Mouse (Mus musculus) heart, adult 11 months (tissue): ENCODE results near the gene Isg20l2.

ENCODE experiments used
- DNase-seq: peaks from one replicate; pipeline ENCODE4 v3.0.0; 2022

Isg20l2 gene

GRCm38 (mm10) chr3:87948378-87949265 is 18.5 kb downstream of the Isg20l2 start, which contains the start of gene Crabp2:
Gene Crabp2 (plus strand): TSS chr3:87948666.
- peak; percentile 88 for DNase-seq

DNA sequence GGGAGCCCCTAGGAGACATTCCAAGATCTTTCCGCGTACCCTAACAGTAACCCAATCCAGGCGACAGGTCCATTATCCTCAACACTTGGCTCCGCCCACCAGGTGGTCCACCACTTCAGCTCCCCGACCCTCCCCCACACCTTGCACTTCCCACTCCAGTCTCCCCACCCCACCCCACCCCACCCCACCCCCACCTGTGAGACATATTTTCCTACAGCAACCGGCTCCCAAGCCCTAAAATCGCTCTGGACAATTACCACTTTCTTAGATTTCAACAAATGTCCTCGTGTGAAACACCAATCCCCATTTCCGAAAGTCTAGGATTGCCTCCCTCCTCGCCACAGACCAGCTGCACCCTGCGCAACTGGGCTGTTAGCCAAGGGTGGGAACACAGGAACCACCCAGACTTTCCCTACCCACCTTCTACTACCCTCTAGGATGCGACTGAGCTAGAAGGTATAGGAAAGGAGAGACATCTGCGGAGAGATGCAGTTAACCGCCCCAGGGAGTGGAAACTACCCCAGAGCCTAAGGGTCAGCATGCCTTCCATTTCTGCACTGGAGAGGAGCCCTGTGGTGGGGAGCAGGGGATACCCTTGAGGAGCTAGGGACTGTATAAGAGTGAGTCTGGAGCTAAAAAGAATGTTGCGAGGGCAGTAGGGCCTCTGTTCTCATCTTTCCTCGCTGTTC is 19.3 kb downstream of the Isg20l2 start:
- no peak for DNase-seq

DNA sequence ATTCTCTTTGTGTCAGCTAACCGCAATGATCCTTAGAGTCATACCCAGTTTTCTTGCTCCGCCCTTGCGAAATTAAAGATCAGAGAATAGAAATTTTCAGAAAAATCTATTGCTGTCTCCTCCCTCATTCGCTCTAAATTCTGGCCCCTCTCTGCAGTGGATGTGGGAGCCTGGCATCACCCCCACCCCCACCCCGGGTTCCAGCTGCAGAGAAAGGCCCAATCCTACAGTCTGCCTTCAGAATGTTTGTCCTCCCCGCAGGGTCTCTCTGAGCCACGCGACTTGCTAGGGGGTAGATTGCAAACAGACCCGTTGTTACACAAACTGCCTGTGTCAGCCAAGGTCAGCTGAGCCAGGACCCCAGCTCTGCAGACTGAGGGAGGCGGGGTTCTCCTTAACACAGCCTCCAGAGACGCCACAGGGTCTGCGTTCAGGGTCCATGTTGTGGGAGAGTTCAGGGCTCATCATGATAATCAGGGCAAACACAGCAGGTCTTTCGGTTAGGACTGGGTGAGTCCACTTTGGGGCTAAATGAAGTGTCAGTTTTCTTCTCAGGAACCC is 19.9 kb downstream of the Isg20l2 start:
- no peak for DNase-seq

DNA sequence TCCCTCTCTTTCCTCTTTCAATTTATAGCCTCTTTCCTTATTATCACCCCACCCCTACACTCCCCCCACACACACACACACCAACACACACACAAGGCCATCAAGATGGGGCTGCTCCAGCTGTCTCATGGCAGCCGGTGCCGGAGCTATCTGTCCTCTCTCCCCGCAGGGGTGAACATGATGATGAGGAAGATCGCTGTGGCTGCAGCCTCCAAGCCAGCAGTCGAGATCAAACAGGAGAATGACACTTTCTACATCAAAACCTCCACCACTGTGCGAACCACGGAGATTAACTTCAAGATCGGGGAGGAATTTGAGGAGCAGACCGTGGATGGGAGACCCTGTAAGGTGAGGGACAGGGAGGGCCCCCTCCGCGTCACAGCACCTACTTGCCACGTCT is 21.8 kb downstream of the Isg20l2 start:
- peak; percentile 82 for DNase-seq

- DNase-seq, result peak; percentile 84
Observed at GRCm38 (mm10) chr3:87952440-87952839, 22.3 kb downstream of the Isg20l2 start.

DNA sequence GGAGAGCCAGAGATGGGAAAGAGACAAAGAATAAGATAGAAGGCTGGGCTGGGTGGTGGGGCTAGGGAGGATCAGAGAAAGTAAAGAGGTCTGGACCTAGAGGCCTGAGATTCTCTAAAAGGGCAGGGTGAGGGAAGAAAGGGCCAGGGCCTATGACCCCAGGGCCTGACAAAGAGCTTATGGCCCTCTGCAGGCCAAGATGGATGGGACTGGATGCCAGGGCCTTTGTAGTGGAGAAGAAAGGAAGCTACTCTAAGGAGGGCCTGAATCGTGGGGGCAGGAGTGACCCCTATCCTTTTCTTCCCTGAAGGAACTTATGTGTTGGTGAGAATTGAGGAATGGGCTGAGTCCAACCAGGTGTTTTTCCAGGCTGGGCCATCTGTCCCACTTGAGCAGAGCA is 27.9 kb downstream of the Isg20l2 start:
- DNase-seq, result no peak

DNA sequence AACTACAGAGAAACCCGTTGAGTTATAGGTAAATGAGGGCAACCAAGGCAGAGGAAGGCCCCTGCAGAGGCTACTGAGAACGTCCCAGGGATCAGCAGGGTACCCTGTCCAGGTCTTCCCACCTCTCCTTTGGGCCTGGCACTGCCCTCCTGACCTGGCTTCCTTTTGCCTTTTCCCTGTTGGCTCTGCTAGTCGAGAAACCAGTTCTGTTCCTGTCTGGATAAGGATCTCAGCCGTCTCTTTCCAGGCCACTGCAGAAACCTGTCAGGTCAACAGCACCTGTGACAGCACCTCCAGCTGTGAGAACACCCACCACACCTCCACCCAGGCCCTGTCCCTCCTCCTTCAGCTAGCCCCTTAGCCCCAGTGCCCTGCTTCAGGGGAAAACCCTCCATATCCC is 28.4 kb downstream of the Isg20l2 start:
- DNase-seq, result no peak

GRCm38 (mm10) chr3:87958967-87959366 is 28.9 kb downstream of the Isg20l2 start:
- DNase-seq, result peak; percentile 83

DNA sequence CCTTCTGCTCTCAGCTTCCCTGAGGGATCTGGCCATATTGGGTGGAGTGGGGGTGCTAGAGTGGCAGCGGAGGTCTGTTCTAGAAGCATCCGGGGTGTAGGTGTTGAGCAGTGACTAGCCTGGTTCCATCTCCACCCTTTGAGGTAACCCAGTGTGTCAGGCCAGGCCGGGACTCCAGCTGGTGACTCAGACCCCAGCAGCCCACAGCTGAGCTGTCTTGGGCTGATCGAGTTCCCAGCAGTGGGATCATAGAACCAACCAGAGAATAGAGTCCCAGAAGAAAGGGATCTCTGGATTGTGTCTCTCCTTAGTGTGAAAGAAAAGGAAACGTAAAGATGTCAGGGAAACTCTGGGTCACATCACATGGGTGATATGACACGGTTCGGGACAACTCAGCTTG is 29.3 kb downstream of the Isg20l2 start:
- DNase-seq, result no peak

DNA sequence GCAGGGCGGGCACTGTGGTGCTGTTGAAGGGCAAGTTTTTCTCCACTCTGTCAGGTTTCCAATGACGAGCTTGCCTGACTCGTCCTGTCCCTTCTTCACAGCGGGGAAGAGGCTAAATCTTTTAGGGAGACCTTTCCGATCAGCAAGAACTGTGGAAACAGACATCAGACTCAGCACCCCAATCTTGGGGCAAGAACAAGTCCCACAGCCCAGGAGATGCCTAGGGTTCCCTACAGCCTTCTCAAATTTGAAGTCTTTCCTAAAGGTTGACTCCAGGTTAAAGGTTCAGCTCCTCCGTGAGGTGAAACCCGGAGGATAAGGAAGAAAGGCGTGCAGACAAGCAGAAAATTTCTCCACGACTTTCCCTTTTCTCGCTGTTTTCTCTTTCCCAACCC is 30.1 kb downstream of the Isg20l2 start:
- no peak for DNase-seq

DNA sequence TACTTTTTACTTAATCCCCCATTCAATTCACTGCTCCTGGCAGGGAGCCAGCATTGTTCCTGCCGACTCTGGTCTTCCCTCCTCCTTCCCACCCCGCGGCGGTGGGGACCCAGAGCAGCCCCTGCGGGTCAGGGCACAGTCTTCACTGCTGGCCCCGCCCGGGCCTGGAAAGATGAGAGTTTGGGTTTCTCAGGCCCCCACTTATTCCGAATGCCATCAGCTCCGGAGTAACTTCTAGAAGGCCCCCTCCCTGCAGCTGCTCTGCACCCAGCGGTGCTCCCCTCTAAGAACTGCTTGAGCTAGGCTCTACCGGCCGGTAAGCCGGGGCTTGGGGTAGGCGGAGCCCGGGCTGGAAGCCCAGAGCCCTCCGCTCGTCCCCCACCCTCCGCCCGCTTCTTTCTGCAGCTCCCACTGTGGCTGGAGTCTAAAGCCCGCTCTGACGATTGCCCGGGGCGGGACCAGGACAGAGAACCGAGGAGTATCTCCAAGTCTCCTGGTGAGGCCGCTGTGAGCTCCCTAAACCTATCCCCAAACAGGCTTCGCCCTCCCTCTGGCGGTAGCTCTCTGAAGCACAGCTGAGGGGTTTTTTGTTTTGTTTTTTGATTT is 30.6 kb downstream of the Isg20l2 start:
- peak; percentile 99 for DNase-seq

DNA sequence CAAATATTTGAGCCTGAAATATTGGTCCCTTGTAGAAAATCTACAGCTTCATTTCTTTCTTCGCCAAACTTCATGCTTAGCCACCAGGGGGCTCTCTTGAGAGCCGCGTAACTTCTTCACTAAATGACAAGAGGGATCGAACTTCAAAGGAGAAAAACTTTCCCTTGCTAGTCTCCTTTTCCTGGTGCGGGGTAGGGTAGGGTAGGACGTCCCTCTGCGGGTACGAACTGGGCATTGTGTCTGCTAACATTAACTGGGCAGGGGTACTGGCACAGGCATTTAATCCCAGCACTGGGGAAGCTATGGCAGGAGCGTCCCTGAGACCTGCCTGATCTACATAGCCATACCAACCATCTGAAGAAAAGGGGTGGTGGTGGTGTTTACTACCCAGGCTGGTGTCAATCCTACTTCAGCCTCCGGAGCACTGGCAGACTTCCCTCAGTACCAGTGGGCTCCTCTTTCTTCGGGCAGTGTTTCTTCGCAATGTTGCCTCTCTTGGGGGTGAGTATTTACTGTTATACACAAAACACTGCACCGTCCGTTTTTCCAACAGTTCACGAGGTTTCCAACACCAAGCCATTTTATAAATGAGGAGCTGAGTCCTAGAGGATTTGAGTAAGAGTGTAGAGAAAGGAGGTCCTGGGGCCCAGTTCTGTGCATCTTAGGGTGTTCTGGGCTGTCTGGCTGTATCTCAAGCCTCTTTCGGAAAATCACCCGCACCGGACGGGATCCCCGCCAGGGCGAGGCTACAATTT is 40.2 kb downstream of the Isg20l2 start:
- peak; percentile 95 for DNase-seq

DNA sequence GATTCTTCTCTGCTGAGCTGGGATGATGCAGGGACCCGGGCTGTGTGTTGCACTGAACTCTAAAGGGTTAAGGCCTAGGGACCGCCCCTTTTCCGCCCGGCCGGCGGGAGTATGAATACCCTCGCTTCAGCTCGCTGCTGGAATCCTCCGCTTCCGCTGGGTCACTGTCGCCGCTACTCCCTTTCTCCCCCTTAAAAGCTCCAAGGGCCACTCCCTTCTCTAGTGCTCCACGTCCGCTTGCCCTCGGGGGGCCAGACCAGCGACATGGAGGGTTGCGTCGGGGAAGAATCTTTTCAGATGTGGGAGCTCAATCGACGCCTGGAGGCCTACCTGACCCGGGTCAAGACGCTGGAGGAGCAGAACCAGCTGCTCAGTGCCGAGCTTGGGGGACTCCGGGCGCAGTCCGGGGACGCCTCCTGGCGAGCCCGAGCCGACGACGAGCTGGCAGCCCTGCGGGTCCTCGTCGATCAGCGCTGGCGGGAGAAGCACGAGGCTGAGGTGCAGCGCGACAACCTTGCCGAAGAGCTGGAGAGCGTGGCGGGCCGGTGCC is 40.9 kb downstream of the Isg20l2 start, which contains the start of gene Nes:
TSS of gene Nes (plus strand) at position 140 of the 550 bp plus-strand sequence.
- DNase-seq, result peak; percentile 99

- peak; percentile 94 for DNase-seq
Observed at GRCm38 (mm10) chr3:87971489-87972202, 41.5 kb downstream of the Isg20l2 start.

DNA sequence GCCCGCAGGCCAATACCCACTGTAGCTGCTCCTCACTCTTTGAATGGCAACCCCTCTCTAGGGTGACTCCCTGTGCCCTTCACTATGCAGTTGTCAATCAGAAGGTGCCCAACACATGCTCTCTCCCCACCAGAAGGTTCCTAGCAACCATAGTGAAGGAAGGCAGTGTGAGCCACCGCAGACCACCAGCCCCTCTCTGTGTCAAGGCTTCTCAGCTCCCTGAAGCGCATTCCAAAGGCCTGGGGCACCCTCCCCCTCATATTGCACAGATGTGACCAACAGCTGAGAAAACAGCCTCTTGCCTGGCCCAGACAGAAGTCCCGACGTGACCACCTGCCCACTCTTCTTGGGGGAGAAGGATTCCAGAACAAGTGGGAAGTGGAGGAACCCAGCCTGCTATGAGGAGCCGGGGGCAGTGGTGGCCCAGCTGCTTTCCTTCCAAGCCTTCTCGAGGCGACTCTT is 42.1 kb downstream of the Isg20l2 start:
- DNase-seq, result peak; percentile 89

- no peak for DNase-seq
Observed at GRCm38 (mm10) chr3:87972776-87973175, 42.7 kb downstream of the Isg20l2 start.

DNA sequence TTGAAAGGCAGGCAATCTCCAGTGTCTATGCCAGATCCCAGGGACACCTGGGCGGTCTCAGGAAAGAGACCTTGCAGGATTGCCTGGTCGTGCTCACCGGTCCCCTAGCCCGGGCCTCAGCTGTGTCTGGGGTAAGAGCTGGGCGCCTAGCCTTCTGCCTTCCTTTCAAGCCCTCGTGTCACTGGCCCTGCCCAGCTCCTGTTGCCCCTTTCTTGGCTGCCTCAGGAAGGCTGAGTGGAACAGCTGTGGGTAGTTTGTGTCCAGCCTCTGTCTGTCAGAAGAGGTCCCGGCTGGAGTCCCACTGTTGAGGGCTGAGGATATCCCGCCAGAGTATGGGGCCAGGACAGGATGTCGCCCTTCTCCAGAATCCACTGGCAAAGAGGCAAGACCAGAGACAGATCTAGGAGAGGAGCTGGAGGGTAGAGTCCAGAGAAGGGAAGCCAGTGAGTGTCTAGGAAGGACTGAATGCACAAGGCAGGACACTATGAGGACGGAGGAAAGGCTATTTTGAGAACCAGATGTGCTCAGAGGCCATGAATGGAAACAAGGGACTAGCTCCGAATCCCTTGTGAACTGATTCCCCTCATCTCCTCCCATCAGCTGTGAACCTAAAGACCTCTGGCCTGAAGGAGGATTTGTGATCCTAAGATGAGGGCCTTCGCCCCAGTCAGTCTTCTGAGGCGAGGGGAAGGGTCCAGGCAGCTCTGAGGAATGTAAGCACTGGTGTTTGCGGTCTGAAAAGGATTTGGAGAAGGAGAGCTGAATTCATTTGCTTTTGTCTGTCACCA is 43.7 kb downstream of the Isg20l2 start:
- peak; percentile 92 for DNase-seq

GRCm38 (mm10) chr3:87974381-87974987 is 44.4 kb downstream of the Isg20l2 start:
- DNase-seq, result peak; percentile 97

- no peak for DNase-seq
Observed at GRCm38 (mm10) chr3:87979493-87979892, 49.4 kb downstream of the Isg20l2 start.

DNA sequence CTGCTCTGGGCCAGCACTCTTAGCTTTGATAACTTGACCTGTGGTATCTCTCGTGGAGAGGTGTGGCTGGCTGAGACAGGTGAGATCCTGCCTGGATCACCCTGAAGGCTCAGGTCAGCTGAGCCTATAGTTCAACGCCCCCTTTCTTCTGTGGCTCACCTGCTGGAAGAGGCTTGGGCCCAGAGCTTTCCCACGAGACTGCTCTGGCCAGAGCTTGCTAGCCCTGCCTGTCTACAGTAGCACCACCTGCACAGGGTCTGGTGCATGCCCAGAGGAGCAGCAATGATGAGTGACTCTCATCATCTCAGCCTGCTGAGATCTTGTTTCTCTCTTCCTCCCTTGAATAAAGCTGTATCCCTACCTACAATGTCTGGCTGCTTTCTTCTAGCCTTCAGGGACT is 50.0 kb downstream of the Isg20l2 start:
- no peak for DNase-seq
